Mouse (Mus musculus) C2C12 (cell line): ENCODE measurements around the gene Gm20388. TPM values are rescaled to one million over a fixed set of nuclear protein-coding genes. Genes with fewer than 3 reads are reported as not detected.

Experiments used
- H3K27me3 ChIP-seq: one replicate; pipeline ENCODE4 v1.6.1; 2011; ENCODE audit not compliant: control insufficient read depth, insufficient read depth, insufficient read length
- H3K36me3 ChIP-seq: one replicate; pipeline ENCODE4 v1.6.1; 2011; ENCODE audit not compliant: control insufficient read depth, insufficient read depth
- H3K4me3 ChIP-seq: one replicate; pipeline ENCODE4 v1.5.1; 2011; ENCODE audit warnings: mild to moderate bottlenecking, control low read depth; ENCODE audit not compliant: poor library complexity, insufficient read depth, severe bottlenecking
- H3K79me2 ChIP-seq: one replicate; pipeline ENCODE4 v1.6.1; 2011; ENCODE audit not compliant: control insufficient read depth, insufficient read depth
- H3K79me3 ChIP-seq: one replicate; pipeline ENCODE4 v1.6.1; 2011; ENCODE audit warnings: low read depth, control low read depth
- H3ac ChIP-seq: one replicate; pipeline ENCODE3; 2011; ENCODE audit warnings: low read depth; ENCODE audit not compliant: control insufficient read depth, insufficient read length
- CEBPB ChIP-seq: IDR thresholded peaks from one replicate; pipeline ENCODE4 v1.6.1; 2011; ENCODE audit warnings: low read depth, mild to moderate bottlenecking, control low read depth, moderate library complexity
- CTCF ChIP-seq: IDR thresholded peaks from one replicate; pipeline ENCODE4 v1.5.1; 2011; ENCODE audit not compliant: control insufficient read depth, insufficient read depth, insufficient read length
- FOSL1 ChIP-seq: IDR thresholded peaks from one replicate; pipeline ENCODE4 v1.8.0; 2011; ENCODE audit warnings: mild to moderate bottlenecking, low read length; ENCODE audit not compliant: poor library complexity, insufficient read depth, severe bottlenecking
- MAX ChIP-seq: IDR thresholded peaks from one replicate; pipeline ENCODE4 v1.6.1; 2011; ENCODE audit warnings: mild to moderate bottlenecking, control low read depth
- MYOD1 ChIP-seq: IDR thresholded peaks from one replicate; pipeline ENCODE4 v1.6.1; 2011; ENCODE audit warnings: low read depth; ENCODE audit not compliant: control insufficient read depth, insufficient read length
- MYOG ChIP-seq: IDR thresholded peaks from one replicate; pipeline ENCODE4 v1.6.1; 2011; ENCODE audit not compliant: control insufficient read depth, insufficient read length; ENCODE audit errors: extremely low read depth
- USF1 ChIP-seq: IDR thresholded peaks from one replicate; pipeline ENCODE4 v1.6.1; 2011; ENCODE audit warnings: low read depth, mild to moderate bottlenecking, control low read depth, moderate library complexity
- polyA plus RNA-seq: library from polyadenylated mRNA; unstranded; fragments of >200 nt; fragmentation: generic; extraction: Trizol; gene quantifications from one replicate; pipeline ENCODE4 v1.2.1, GENCODE M21; 2012; ENCODE audit warnings: missing spikeins

The Gm20388 gene
- polyA plus RNA-seq, 1 experiment: 15.0 TPM

DNA sequence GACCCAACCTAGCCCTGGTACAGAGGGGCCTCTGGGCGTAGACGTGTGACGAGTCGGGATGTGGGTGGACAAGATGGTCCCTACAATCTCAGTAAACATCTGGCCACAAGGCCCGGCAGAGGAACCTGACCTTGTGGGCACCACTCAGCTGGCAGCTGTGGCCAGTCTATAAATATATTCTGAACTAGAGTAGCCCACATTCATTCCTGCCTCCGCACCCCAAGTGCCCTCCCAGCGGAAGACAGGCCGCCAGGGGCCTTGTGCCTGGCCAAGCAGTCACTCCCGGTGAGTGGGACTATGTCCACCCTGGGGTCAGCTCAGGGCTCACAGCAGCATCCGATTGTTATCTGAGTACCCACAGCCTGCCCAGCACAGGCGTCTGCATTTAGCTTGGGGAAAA is 2327.6 kb downstream of the Gm20388 start:
- Histone ChIP-seq H3K27me3 (no peaks in the 10 kb centered on the region), H3K4me3 (no peak overlapping the region), H3K79me3 (peaks cover 8% of the 10 kb centered on the region), H3ac (no peak overlapping the region), H3K79me2 (peaks cover 32% of the 10 kb centered on the region), H3K36me3 (no peaks in the 10 kb centered on the region)
- TF ChIP-seq MYOG (no peak), USF1 (no peak), CEBPB (no peak), MYOD1 (no peak), MAX (no peak), FOSL1 (no peak)

DNA sequence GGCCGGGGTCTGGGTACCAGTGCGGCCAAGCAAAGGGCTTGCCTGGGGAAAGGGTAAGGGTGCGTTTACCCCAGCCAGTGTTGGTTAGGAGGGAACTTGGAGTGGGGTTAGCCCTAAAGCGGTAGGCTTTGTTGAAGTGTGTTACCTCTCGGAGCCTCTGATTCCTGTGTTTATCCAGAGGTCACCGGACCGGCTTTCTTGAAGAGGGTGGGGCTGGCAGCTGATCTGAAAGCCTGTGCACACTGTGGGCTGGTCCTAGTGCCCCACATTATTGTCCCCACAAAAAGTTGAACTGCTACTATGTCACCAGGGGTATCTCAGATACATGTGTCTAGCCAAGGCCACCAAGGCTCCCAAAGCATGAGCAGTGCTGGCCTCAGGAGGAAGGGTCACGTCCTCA is 2328.1 kb downstream of the Gm20388 start:
- H3K79me2 ChIP-seq: peaks cover 26% of the 10 kb centered on the region
- H3ac ChIP-seq: no peak overlapping the region
- no peak overlapping the region for H3K4me3 ChIP-seq
- peaks cover 8% of the 10 kb centered on the region for H3K79me3 ChIP-seq
- no peaks in the 10 kb centered on the region for H3K27me3 ChIP-seq
- TF ChIP-seq FOSL1: no peak
- no peak for TF ChIP-seq MYOG
- no peak for TF ChIP-seq USF1
- no peak for TF ChIP-seq MAX
- TF ChIP-seq CTCF: no peak
- TF ChIP-seq CEBPB: no peak
- TF ChIP-seq MYOD1: no peak
- no peaks in the 10 kb centered on the region for H3K36me3 ChIP-seq

DNA sequence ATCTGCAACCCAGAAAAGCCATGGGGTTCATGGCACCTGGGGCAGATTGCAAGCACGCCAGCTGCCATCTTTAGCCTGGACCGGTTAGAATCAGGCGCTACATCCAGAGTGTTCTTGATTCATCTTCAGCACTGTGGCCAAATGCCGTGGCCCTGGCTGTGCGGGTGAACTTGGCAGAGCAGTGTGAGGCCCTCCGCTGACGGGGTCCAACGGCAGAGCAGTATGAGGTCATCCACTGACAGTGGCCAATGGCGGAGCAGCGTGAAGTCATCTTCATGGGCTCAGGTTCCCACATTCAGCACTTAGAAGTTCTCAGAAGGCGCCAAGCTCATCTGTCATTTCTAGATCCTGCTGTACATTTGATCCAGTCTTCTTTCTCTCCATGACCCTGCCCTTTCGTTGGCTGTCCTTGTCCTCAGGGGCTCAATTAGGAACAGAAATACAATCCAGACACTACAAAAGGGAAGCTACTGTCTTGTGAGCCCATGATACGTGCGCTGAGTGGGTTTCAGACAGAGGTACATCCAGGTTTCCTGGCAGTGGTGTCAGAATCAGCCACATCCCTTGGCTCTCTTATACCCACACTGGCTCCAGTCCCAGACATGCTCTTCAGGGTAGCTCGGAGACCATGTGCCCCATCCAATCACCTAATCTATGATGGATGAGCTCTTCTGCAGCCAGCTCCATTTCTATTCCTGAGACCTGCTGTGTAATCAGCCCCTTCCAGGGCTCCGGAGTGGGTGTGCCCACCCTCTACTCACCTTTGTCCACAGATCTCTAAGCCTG is 2329.8 kb downstream of the Gm20388 start:
- Histone ChIP-seq H3ac (no peak overlapping the region), H3K27me3 (no peaks in the 10 kb centered on the region), H3K79me2 (peaks cover 10% of the 10 kb centered on the region), H3K4me3 (no peak overlapping the region), H3K79me3 (peaks cover 7% of the 10 kb centered on the region), H3K36me3 (no peaks in the 10 kb centered on the region)
- TF ChIP-seq CEBPB (no peak), MYOD1 (no peak), MYOG (no peak), FOSL1 (no peak), MAX (no peak), CTCF (no peak), USF1 (no peak)

DNA sequence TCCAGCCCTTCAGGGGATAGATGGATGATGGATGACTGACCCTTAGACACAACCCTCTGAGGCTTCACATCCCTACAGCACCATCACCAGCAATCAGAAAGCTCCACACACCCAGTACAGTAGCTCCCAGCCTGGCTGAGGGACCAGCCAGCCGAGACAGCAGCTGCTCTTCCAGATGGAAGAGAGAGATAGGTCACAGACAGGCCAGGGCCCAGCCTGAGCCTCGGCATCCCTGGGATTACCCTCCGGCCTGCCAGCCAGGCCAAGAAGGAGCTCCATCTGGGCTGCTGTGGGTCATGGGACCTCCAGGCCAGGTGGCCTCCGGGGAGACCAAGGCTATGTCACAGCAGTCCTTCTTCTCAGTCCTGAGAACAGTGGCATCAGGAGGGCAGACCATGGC is 2332.7 kb downstream of the Gm20388 start:
- TF ChIP-seq MAX (no peak), MYOD1 (no peak), MYOG (no peak), FOSL1 (no peak), CEBPB (no peak), CTCF (no peak), USF1 (no peak)
- no peaks in the 10 kb centered on the region for H3K79me2 ChIP-seq
- no peak overlapping the region for H3K4me3 ChIP-seq
- H3K36me3 ChIP-seq: no peaks in the 10 kb centered on the region
- H3K27me3 ChIP-seq: no peaks in the 10 kb centered on the region
- no peak overlapping the region for H3ac ChIP-seq
- H3K79me3 ChIP-seq: peaks cover 4% of the 10 kb centered on the region

DNA sequence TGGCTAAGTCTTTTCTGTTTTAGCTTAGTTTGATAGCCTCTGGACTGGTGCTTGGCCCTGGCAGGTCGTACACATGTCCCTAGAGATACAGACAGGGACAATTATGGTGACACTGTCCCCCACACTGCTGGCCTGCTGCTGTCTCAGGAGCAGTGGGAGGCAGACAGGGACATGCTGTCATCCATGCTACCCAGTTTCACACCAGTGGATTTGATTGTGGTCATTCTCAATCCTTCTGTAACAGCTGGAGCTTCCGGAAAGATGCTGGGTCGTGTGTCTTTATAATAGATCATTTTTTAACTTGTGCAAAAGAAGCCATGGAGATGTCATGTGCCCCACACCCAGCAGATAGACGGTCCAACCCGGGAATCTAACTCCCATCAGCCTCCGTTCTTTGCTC is 2334.5 kb downstream of the Gm20388 start:
- H3ac ChIP-seq: no peak overlapping the region
- peaks cover 4% of the 10 kb centered on the region for H3K79me3 ChIP-seq
- H3K27me3 ChIP-seq: no peaks in the 10 kb centered on the region
- no peaks in the 10 kb centered on the region for H3K36me3 ChIP-seq
- no peak overlapping the region for H3K4me3 ChIP-seq
- TF ChIP-seq CTCF (no peak), CEBPB (no peak), FOSL1 (no peak), MYOG (no peak), MAX (no peak)
- H3K79me2 ChIP-seq: no peaks in the 10 kb centered on the region
